Comparison of ENCODE assay signal across 16 mouse cellular contexts in genomic region chr5:109550225-109550935, GRCm38 (mm10). TPM values are rescaled to one million over a fixed set of nuclear protein-coding genes. Genes with fewer than 3 reads are reported as not detected.
DNase-seq lines count a peak whose midpoint lies in the region; ATAC-seq and TF ChIP-seq lines count a peak whose summit lies in the region.
"Had no signal": no experiment of that assay in that cellular context is flagged by ENCODE, and none has a peak within 500 bp of the region (broad histone marks: within the 10 kb centered on the region; RNA-seq: fewer than 3 reads in every experiment).

No protein-coding gene starts in this region.

- WGBS in heart, embryonic 15.5 days = 85% methylated on average over 28 of the region's 36 CpGs

- no peak for TF ChIP-seq RAD21 in MEL (IDR thresholded peaks at IDR 0.05; ENCODE audit: low read depth, low read length)

- peaks cover 11% of the 10 kb centered on the region for H3K9me3 ChIP-seq in heart, embryonic 15.5 days (replicated peaks)
- H3K9me3 ChIP-seq in MEL (replicated peaks; ENCODE audit: insufficient read depth, low read length) = no peaks in the 10 kb centered on the region

- intact Hi-C loops in heart, postnatal 10 days (cut with DNase I) = loop anchor here (10.0 kb wide), 1 partner anchor 314 kb away; no protein-coding TSS in a partner anchor

- H3K27ac ChIP-seq in heart, embryonic 15.5 days = no peak overlapping the region
- no peak overlapping the region for H3K27ac ChIP-seq in MEL (ENCODE audit: control insufficient read depth, low read depth, low read length)
- H3K27ac ChIP-seq: left cerebral cortex, adult 2 months; lung, embryonic 15.5 days had no signal

- no peak overlapping the region for H3K9ac ChIP-seq in heart, embryonic 15.5 days
- no peak overlapping the region for H3K9ac ChIP-seq in MEL (ENCODE audit: control insufficient read depth, low read depth, low read length, poor library complexity, severe bottlenecking)
- H3K9ac ChIP-seq: lung, embryonic 15.5 days had no signal

- H3K36me3 ChIP-seq in heart, embryonic 15.5 days = peaks cover 4% of the 10 kb centered on the region; the same call in 1 of the 2 replicates
- H3K36me3 ChIP-seq in MEL (ENCODE audit: control insufficient read depth in 1 of 2, insufficient read depth in 2 of 2, low read length in 2 of 2) = peaks cover 0 to 2% of the 10 kb centered on the region in 2 experiments; a peak in 1 of 4 replicates

- no peak for TF ChIP-seq CTCF in MEL (IDR thresholded peaks at IDR 0.05 in 2 of 3, conservative IDR thresholded peaks at IDR 0.05 in 1 of 3; ENCODE audit: control insufficient read depth in 1 of 3, insufficient read depth in 1 of 3, low read depth in 2 of 3, low read length in 3 of 3, poor library complexity in 1 of 3, severe bottlenecking in 1 of 3)

- peak; percentile 4 for DNase-seq in cerebellum, adult 11 months
- no peak for DNase-seq in heart, postnatal 10 days
- DNase-seq in 416B (ENCODE audit: low read depth) (peak; percentile 79), MEL (ENCODE audit: low read depth, low spot score) (peak; percentile 6), adipocyte (ENCODE audit: low spot score) (no peak)
- no peak for DNase-seq in urinary bladder, adult 2 months (ENCODE audit: low spot score)
- DNase-seq: adrenal gland, postnatal 25 days; gastrocnemius, postnatal 36 days; kidney, adult 9 months had no signal

- no peak overlapping the region for H3K4me2 ChIP-seq in heart, embryonic 15.5 days
- H3K4me2 ChIP-seq: lung, embryonic 15.5 days had no signal

- TF ChIP-seq POLR2A in MEL (IDR thresholded peaks at IDR 0.05; ENCODE audit: control insufficient read depth in 1 of 2, insufficient read depth in 1 of 2, low read depth in 1 of 2, low read length in 2 of 2, poor library complexity in 1 of 2) = no peak

- no peak for ATAC-seq in cerebellum, adult (ENCODE audit: insufficient number of reproducible peaks, low FRiP score, low TSS enrichment)
- ATAC-seq in heart, embryonic 15.5 days (replicated peaks; ENCODE audit: insufficient number of reproducible peaks, insufficient read depth, low FRiP score, low read depth) = 0 out of 2 replicates have a peak, but pooled peaks have one; percentile 16
- ATAC-seq: forebrain, embryonic 16.5 days; hindbrain, embryonic 16.5 days had no signal

- no peaks in the 10 kb centered on the region for H3K27me3 ChIP-seq in heart, embryonic 15.5 days
- no peaks in the 10 kb centered on the region for H3K27me3 ChIP-seq in MEL (ENCODE audit: control insufficient read depth in 1 of 2, insufficient read depth in 2 of 2, low read length in 2 of 2)
- H3K27me3 ChIP-seq: lung, embryonic 15.5 days; megakaryocyte, embryonic 14.5 days had no signal

- H3K4me3 ChIP-seq in heart, embryonic 15.5 days = no peak overlapping the region
- H3K4me3 ChIP-seq in MEL (ENCODE audit: control insufficient read depth in 1 of 2, insufficient read depth in 1 of 2, low read depth in 2 of 2, low read length in 2 of 2) = no peak overlapping the region
- H3K4me3 ChIP-seq: left cerebral cortex, adult 2 months; lung, embryonic 15.5 days; megakaryocyte, embryonic 14.5 days had no signal

- H3K79me2 ChIP-seq in MEL (ENCODE audit: control insufficient read depth, insufficient read depth, low read length, poor library complexity) = no peaks in the 10 kb centered on the region

- no peak for TF ChIP-seq EP300 in MEL (IDR thresholded peaks at IDR 0.05; ENCODE audit: low read depth in 1 of 2, low read length in 2 of 2)

- no peaks in the 10 kb centered on the region for H3K4me1 ChIP-seq in heart, embryonic 15.5 days (replicated peaks)
- peaks cover 0 to 3% of the 10 kb centered on the region in 2 experiments; a peak in 2 of 4 replicates for H3K4me1 ChIP-seq in MEL (ENCODE audit: control insufficient read depth in 1 of 2, insufficient read depth in 2 of 2, low read length in 2 of 2)
- H3K4me1 ChIP-seq: lung, embryonic 15.5 days had no signal

TF ChIP-seq in MEL, 35 proteins besides CTCF, POLR2A, EP300 and RAD21:
- no peak for TF ChIP-seq UBTF (IDR thresholded peaks at IDR 0.05; ENCODE audit: borderline replicate concordance, insufficient read depth, low read depth, low read length)
- TF ChIP-seq ZKSCAN1 (IDR thresholded peaks at IDR 0.05; ENCODE audit: low read depth, low read length) = peak; percentile 86

RNA-seq across cellular contexts. Expression of gene Crlf2, which starts 8.4 kb away (rescaled TPM):
- polyA plus RNA-seq in heart, embryonic 15.5 days (2015; fragmentation: Nextera tagmentation; extraction: Ambion mirVana) = 8.0 and 11.1 TPM in 2 replicates
- 10 to 100 TPM; 15.3 to 17.7 TPM for total RNA-seq in heart, postnatal 10 days (2021)
- total RNA-seq in MEL (2012; rRNA removed) = 9.4 and 11.1 TPM in 2 replicates
- 10 to 100 TPM in 1 of 2 experiments, not detected in 1; 14.1 TPM for polyA plus RNA-seq in MEL (2012; ENCODE audit: insufficient read depth in 1 of 2, insufficient read length in 2 of 2, low read depth in 1 of 2, low replicate concordance in 2 of 2, missing spikeins in 1 of 2)
- polyA plus RNA-seq in urinary bladder, adult 2 months (2012; rRNA removed) = 24.7 and 26.4 TPM in 2 replicates

Comparison
In these comparisons a context has a peak if more than half of its experiments do, and no peak if none do; other contexts are left out.
1. DNase-seq: peak in cerebellum, adult 11 months (single experiment), 416B (single experiment) and MEL (single experiment); none in heart, postnatal 10 days (0 of 2), adipocyte (single experiment) and urinary bladder, adult 2 months (single experiment).